Mouse (Mus musculus) hindbrain, embryonic 12.5 days (tissue): Measurements from ENCODE around the gene Mark4. TPM values are rescaled to one million over a fixed set of nuclear protein-coding genes. Genes with fewer than 3 reads are reported as not detected.

ENCODE experiments used
- ATAC-seq: fragments of 200-750 bp; cut with Nextera tagmentation; 2 replicates; pipeline ENCODE4 v1.8.0; 2017; ENCODE audit warnings: moderate TSS enrichment; ENCODE audit not compliant: low FRiP score
- H3K27ac ChIP-seq: fragments of 300-500 bp; sonication (generic); 2 replicates; pipeline ENCODE4 v1.5.1; 2016; ENCODE audit warnings: mild to moderate bottlenecking
- H3K27me3 ChIP-seq: fragments of 300-500 bp; sonication (generic); 2 replicates; pipeline ENCODE4 v1.6.1; 2016; ENCODE audit warnings: mild to moderate bottlenecking
- H3K36me3 ChIP-seq: fragments of 300-500 bp; sonication (generic); 2 replicates; pipeline ENCODE4 v1.6.1; 2016; ENCODE audit warnings: mild to moderate bottlenecking
- H3K4me1 ChIP-seq: fragments of 300-500 bp; sonication (generic); 2 replicates; pipeline ENCODE4 v1.6.1; 2016
- H3K4me2 ChIP-seq: fragments of 300-500 bp; sonication (generic); replicated peaks from 2 replicates; pipeline ENCODE4 v1.6.1; 2016; ENCODE audit warnings: mild to moderate bottlenecking
- H3K4me3 ChIP-seq: fragments of 300-500 bp; sonication (generic); 2 replicates; pipeline ENCODE4 v1.5.1; 2016; ENCODE audit warnings: mild to moderate bottlenecking
- H3K9ac ChIP-seq: fragments of 300-500 bp; sonication (generic); 2 replicates; pipeline ENCODE4 v1.6.1; 2016; ENCODE audit warnings: mild to moderate bottlenecking, moderate library complexity
- H3K9me3 ChIP-seq: fragments of 300-500 bp; sonication (generic); replicated peaks from 2 replicates; pipeline ENCODE4 v1.6.1; 2016; ENCODE audit warnings: mild to moderate bottlenecking
- WGBS: fragments of 180-500 bp; shearing (Covaris S2); methylation state at CpG from one replicate; pipeline ENCODE4 v1.1.7; 2016; 5-methylcytosine and 5-hydroxymethylcytosine counted together
- polyA plus RNA-seq: library from polyadenylated mRNA; unstranded; fragments of >200 nt; fragmentation: Nextera tagmentation; extraction: Ambion mirVana; gene quantifications from 2 replicates; pipeline ENCODE4 v1.2.1, GENCODE M21; 2016

Gene Mark4
- polyA plus RNA-seq, 1 experiment from 2014 or later: 20.0 TPM

- peak; percentile 62; the same call in 1 of the 2 replicates for ATAC-seq
- H3K27ac ChIP-seq: no peak overlapping the region
- H3K27me3 ChIP-seq: peaks cover 51% of the 10 kb centered on the region
- H3K4me2 ChIP-seq: peak overlapping the region; percentile 24; the same call in 1 of the 2 replicates
- peaks cover 8% of the 10 kb centered on the region for H3K4me1 ChIP-seq
- 2% methylated on average over 19 of the region's 19 CpGs for WGBS
- no peak overlapping the region for H3K9ac ChIP-seq
- H3K9me3 ChIP-seq: no peaks in the 10 kb centered on the region
- H3K4me3 ChIP-seq: no peak overlapping the region
- H3K36me3 ChIP-seq: no peaks in the 10 kb centered on the region
Measured at GRCm38 (mm10) chr7:19405417-19405816, 53.2 kb downstream of the Mark4 start.

DNA sequence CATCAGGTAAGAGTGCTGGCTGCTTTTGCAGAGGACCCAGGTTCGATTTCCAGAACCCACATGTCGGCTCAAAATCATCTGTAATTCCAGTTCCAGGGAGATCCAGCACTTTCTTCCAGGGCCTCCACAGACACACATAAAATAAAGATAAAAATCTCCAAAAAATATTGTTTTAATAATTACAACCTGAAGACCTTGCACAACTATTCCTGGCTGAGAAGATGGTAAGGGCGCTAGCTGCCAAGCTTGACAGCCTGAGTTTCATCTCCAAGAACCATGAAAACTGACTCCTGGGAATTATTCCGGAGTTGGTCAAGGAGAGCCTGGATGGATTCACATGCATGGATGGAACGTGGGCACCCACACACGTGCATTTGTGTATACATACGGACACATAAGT, 54.1 kb downstream of the Mark4 start, which contains the start of gene Ckm:
TSS of gene Ckm (plus strand) at position 301 of the 400 bp plus-strand sequence.
- H3K4me2 ChIP-seq: peak within 1 kb of the TSS; percentile 87
- H3K9ac ChIP-seq: peak within 1 kb of the TSS; percentile 44
- peaks cover 15% of the 10 kb centered on the region for H3K4me1 ChIP-seq
- ATAC-seq: no peak
- no peaks in the 10 kb centered on the region for H3K9me3 ChIP-seq
- WGBS: 50% methylated on average over 7 of the region's 7 CpGs
- H3K4me3 ChIP-seq: peak within 1 kb of the TSS; percentile 50
- H3K36me3 ChIP-seq: no peaks in the 10 kb centered on the region
- H3K27ac ChIP-seq: no peak within 1 kb of the TSS
- peaks cover 58% of the 10 kb centered on the region for H3K27me3 ChIP-seq

- Histone ChIP-seq H3K27ac (no peak within 1 kb of the TSS), H3K4me3 (peak within 1 kb of the TSS; percentile 50), H3K36me3 (no peaks in the 10 kb centered on the region), H3K9me3 (no peaks in the 10 kb centered on the region), H3K9ac (peak within 1 kb of the TSS; percentile 44), H3K27me3 (peaks cover 64% of the 10 kb centered on the region), H3K4me1 (peaks cover 19% of the 10 kb centered on the region), H3K4me2 (peak within 1 kb of the TSS; percentile 87)
- ATAC-seq: no peak
- 1% methylated on average over 54 of the region's 62 CpGs for WGBS
Measured at GRCm38 (mm10) chr7:19403731-19404296, 54.8 kb downstream of the Mark4 start, which contains the start of gene Klc3. TSS of gene Klc3 (minus strand) at chr7:19404104.

- peaks cover 66% of the 10 kb centered on the region for H3K27me3 ChIP-seq
- no peak for ATAC-seq
- no peak overlapping the region for H3K4me2 ChIP-seq
- no peak overlapping the region for H3K4me3 ChIP-seq
- H3K4me1 ChIP-seq: peaks cover 19% of the 10 kb centered on the region
- 74% methylated on average over 9 of the region's 9 CpGs for WGBS
- H3K27ac ChIP-seq: no peak overlapping the region
- no peaks in the 10 kb centered on the region for H3K36me3 ChIP-seq
- no peaks in the 10 kb centered on the region for H3K9me3 ChIP-seq
- no peak overlapping the region for H3K9ac ChIP-seq
Measured at GRCm38 (mm10) chr7:19402535-19403112, 56.0 kb downstream of the Mark4 start.

DNA sequence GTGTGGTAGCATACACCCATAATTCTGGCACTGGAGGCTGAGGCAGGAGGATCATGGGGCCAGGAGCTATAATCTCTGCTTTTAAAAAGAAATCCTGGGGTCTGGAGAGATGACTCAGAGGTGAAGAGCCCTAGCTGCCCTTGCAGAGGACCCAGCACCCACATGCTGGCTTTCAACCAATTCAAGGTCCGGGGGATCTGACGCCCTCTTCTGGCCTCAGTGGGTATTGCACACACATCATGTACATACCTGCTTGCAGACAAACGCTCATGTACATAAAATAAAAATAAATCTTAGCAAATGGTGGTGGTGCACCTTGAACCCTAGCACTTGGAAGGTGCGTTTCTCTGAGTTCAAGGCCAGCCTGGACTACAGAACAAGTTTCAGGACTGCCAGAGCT, 57.7 kb downstream of the Mark4 start:
- Histone ChIP-seq H3K9me3 (no peaks in the 10 kb centered on the region), H3K4me2 (no peak overlapping the region), H3K9ac (no peak overlapping the region), H3K36me3 (no peaks in the 10 kb centered on the region), H3K4me1 (peaks cover 19% of the 10 kb centered on the region), H3K27ac (no peak overlapping the region), H3K4me3 (no peak overlapping the region), H3K27me3 (peaks cover 65% of the 10 kb centered on the region)
- ATAC-seq: no peak
- 83% methylated on average over 4 of the region's 4 CpGs for WGBS

DNA sequence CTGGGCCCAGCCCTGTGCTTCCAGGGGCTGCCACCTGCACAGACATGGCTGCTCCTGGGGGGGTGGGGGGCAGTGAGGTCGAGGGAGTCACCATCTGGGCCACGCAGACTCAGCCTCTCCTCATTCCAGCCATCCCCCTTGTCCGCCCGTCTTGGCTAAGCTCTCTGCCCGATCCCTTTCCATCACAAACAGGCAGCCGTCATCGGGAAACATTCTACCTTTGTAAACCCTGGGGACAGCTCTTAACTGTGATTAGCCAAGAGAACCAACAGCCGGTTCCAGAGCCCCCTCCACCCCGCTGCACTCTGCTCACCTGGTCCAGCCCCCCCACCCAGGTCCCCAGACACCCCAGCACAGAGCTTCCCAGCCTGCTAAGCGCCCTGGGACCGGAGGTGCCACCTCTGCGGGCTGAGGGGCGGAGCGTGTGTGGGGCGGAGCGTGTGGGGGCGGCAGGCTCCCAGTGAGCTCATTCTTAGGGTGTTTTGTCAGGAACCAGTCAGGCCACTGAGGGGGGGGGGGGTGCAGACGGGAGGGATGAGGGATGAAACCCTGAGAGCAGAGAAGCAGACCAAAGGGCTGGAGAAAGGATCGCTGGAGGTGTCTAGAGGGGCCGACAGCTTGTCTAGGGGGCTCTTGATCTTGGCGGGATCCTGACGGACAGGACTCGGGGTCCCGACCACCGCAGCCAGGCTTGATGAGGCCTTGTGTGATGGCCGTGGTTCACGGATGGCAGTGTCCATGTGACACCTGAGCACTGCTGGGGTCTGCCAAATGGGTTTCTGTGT, 58.9 kb downstream of the Mark4 start:
- no peak overlapping the region for H3K27ac ChIP-seq
- peaks cover 57% of the 10 kb centered on the region for H3K27me3 ChIP-seq
- H3K4me3 ChIP-seq: peak overlapping the region; percentile 16
- H3K36me3 ChIP-seq: peaks cover 12% of the 10 kb centered on the region
- H3K9me3 ChIP-seq: no peaks in the 10 kb centered on the region
- ATAC-seq: no peak
- peak overlapping the region; percentile 48 for H3K4me2 ChIP-seq
- H3K9ac ChIP-seq: peak overlapping the region; percentile 4
- 3% methylated on average over 27 of the region's 27 CpGs for WGBS
- H3K4me1 ChIP-seq: peaks cover 19% of the 10 kb centered on the region

- Histone ChIP-seq H3K27ac (no peak overlapping the region), H3K27me3 (peaks cover 11% of the 10 kb centered on the region), H3K4me3 (no peak overlapping the region), H3K9me3 (no peaks in the 10 kb centered on the region), H3K4me2 (no peak overlapping the region), H3K9ac (no peak overlapping the region), H3K36me3 (peaks cover 62% of the 10 kb centered on the region), H3K4me1 (peaks cover 5% of the 10 kb centered on the region)
- 90% methylated on average over 8 of the region's 8 CpGs for WGBS
- no peak for ATAC-seq
Measured at GRCm38 (mm10) chr7:19394484-19394883, 64.1 kb downstream of the Mark4 start.

DNA sequence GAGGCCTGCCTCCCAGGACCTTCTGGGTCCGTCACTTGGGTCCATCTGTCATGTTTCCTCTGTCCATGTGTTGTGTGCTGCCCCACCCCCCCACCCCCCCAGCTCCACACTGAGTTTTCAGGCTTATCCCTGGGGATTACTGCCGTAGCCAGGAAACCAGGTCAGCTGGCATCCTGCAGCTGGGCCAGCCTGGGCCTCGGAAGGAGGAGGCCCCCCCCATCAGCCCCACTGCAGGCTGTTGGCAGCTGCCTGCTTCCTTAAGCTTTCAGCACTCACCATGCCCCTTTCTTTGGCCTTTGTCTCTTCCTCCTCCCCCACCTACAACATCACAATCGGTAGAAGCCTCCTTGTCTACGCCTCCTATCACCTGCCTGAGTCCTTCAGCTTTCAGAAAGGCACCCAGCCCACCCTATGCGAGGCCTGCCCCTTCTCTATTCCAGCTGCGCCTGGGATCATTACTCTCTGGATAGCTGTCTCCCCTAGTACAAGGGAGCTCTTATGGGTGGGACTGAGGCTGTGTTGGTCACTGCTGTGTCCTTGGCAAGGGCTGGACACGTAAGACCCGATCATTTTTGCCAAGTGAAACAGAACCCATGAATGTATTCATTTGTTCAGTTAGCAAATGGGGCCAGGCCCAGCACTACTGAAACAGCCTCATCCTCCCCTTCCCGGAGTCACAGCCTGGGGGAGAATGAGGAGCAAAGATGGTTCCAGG, 69.8 kb downstream of the Mark4 start:
- Histone ChIP-seq H3K27ac (peak overlapping the region; percentile 74), H3K4me3 (no peak overlapping the region), H3K9me3 (no peaks in the 10 kb centered on the region), H3K4me1 (peaks cover 16% of the 10 kb centered on the region), H3K9ac (0 out of 2 replicates have a peak overlapping the region, but pooled peaks have one; percentile 27), H3K27me3 (no peaks in the 10 kb centered on the region), H3K36me3 (peaks cover 96% of the 10 kb centered on the region), H3K4me2 (no peak overlapping the region)
- WGBS: 70% methylated on average over 10 of the region's 10 CpGs
- peak; percentile 50 for ATAC-seq

DNA sequence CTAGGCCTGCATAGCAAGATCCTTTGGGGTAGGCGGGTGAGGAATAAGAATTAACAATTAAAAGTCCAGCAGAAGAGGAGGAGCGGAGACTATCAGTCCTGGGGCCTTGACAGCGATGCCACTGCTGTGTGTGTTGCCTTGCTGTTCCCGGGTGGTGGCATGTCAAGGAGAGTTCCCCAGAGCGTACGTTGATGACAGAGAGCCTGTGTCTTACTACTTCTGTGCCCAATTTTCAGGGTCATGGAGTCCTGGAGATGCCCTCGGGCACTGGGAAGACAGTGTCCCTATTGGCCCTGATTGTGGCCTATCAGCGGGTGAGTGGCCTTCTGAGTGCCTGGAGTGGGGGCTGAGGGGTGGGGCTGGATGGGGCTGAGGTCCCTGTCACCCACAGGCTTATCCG, 74.9 kb downstream of the Mark4 start:
- no peak overlapping the region; the same call in 1 of the 2 replicates for H3K9ac ChIP-seq
- no peak overlapping the region for H3K27ac ChIP-seq
- no peak for ATAC-seq
- H3K4me3 ChIP-seq: 0 out of 2 replicates have a peak overlapping the region, but pooled peaks have one; percentile 95
- H3K9me3 ChIP-seq: no peaks in the 10 kb centered on the region
- peaks cover 49% of the 10 kb centered on the region for H3K36me3 ChIP-seq
- H3K4me1 ChIP-seq: peaks cover 22% of the 10 kb centered on the region
- H3K27me3 ChIP-seq: no peaks in the 10 kb centered on the region
- H3K4me2 ChIP-seq: peak overlapping the region; percentile 89; the same call in 1 of the 2 replicates
- WGBS: 91% methylated on average over 9 of the region's 9 CpGs

DNA sequence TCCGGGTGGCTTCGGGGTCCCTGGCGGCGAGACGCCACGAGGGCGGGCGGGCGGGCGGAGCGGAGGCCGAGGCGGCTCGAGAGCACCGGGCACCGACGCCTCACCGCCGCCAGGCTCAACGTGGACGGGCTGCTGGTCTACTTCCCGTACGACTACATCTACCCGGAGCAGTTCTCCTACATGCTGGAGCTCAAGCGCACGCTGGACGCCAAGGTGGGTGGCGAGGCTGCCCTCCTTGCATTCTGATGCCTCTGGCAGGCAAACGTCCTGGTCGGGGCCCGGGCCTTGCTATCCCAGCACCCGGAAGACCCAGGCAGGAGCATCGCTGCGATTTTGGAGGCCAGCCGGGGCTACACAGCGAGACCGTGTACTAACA, 76.5 kb downstream of the Mark4 start:
- Histone ChIP-seq H3K4me2 (peak overlapping the region; percentile 89), H3K9me3 (no peaks in the 10 kb centered on the region), H3K4me1 (peaks cover 16% of the 10 kb centered on the region), H3K27ac (peak overlapping the region; percentile 35), H3K27me3 (no peaks in the 10 kb centered on the region), H3K9ac (peak overlapping the region; percentile 94), H3K36me3 (peaks cover 35% of the 10 kb centered on the region), H3K4me3 (peak overlapping the region; percentile 95)
- peak; percentile 74 for ATAC-seq
- under 1% methylated on average over 28 of the region's 37 CpGs for WGBS

- peak within 1 kb of the TSS; percentile 35 for H3K27ac ChIP-seq
- H3K9me3 ChIP-seq: no peaks in the 10 kb centered on the region
- H3K4me1 ChIP-seq: peaks cover 16% of the 10 kb centered on the region
- H3K27me3 ChIP-seq: no peaks in the 10 kb centered on the region
- H3K4me3 ChIP-seq: peak within 1 kb of the TSS; percentile 95
- peaks cover 29% of the 10 kb centered on the region for H3K36me3 ChIP-seq
- peak within 1 kb of the TSS; percentile 94 for H3K9ac ChIP-seq
- peak within 1 kb of the TSS; percentile 89 for H3K4me2 ChIP-seq
- peak; percentile 95 for ATAC-seq
- 9% methylated on average over 36 of the region's 48 CpGs for WGBS
Measured at GRCm38 (mm10) chr7:19381377-19382165, 77.0 kb downstream of the Mark4 start, which contains the start of gene Ercc2. TSS of gene Ercc2 (plus strand) at chr7:19382010.
